Mouse (Mus musculus) right cerebral cortex, adult 18-20 months (tissue): ENCODE measurements around the gene Clec2i.
"Not testable (repeated sequence)": the region's sequence is repeated elsewhere in the genome, so short reads cannot be mapped to it uniquely, and the experiment has no call there.

Experiments used
- DNase-seq: peaks from one replicate; pipeline ENCODE4 v3.0.0; 2022; ENCODE audit warnings: mixed read lengths

The Clec2i gene

DNA sequence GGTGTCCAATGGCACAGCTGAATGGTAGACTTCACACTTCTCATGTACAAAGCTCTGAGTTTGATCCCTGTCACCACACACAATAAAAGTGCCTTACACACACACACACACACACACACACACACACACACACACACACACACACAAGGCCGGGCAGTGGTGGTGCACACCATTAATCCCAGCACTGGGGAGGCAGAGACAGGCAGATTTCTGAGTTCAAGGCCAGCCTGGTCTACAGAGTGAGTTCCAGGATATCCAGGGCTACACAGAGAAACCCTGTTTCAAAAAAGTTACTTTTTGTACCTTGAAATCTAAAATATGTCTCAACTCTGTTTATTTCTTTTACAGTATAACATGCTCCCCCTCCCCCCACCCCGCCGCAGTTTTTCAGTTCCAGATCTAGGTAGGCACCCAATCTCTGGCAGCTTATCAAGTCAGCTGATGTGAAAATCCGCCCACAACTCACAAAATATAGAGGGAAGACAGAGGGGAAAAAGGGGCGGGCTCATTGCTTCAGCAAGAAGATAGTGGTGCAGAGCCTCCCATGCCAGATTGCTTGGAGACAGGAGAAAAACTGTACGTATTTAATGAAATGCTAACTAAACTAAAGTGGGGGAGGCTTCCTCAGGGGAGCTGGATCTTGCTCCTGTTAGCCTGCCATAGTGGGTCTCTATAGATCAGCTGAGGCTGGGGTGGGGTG lies at the start of gene Clec2i:
Clec2i (plus strand) TSS at position 498 of the 700 bp plus-strand sequence.
- DNase-seq = peak; percentile 51

DNA sequence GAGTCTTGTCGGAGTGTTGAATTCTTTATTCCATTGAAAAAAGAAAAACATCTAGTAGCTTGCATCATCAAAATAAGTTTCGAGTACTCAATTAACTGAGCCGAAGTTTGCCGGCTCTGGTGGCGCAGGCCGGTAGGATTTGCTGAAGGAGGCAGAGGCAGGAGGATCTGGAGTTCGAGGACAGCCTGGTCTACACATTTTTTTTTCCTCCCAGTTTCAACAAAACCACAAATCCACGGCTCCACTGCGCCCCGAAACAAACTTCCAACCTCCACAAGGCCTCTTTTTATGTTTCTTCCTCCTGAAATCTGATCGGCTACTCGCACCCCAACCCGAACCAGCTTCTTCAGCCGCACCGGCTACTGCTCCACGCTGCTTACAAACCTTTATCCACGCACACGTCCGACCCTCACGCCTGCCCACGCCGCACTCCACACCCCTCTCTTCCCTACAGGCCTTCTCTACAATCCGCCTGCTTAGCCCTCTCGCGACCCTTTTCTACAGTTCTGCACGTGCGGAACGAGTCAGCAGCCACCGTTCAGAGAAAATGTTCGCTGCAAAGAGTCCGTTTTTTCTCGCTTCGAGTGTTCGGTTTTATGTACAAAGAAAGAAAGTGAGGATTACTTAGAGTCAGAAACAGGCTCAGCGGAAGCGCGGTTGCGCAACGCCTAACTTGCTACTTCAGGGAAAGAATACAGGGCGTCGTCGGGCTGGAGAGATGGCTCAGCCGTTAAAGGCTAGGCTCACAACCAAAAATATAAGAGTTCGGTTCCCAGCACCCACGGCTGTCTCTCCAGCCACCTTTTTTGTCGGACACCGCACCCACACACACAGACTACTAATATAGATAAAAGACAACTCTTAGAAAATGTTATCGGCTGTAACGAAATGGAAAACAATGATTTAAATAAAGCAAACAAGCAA lies 48.8 kb upstream of the Clec2i start:
- DNase-seq = peak; percentile 90

DNA sequence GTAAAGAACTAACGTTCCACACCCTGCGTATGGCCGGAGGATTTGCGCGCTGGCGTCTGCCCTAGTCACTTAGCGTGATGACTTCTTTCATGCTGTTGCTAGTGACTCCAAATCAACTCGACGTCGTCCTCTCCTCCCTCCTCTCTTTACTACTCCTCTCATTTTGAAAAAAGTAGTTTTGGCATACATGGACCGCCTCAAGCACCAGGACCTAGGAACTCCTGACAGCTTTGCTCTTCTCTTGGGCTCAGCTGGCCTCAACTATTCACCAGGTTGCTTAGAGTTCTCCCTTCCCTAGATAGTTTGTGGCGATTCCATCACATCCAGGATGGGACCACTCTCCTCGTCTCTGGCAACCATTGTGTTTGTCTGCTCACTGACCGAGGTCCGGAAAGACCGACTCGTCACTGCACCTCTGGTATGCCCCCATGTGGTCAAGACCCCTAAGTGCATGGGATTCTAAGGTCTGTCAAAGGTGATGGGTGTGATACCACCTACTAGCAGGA lies 48.1 kb upstream of the Clec2i start:
- DNase-seq = peak; percentile 78

DNA sequence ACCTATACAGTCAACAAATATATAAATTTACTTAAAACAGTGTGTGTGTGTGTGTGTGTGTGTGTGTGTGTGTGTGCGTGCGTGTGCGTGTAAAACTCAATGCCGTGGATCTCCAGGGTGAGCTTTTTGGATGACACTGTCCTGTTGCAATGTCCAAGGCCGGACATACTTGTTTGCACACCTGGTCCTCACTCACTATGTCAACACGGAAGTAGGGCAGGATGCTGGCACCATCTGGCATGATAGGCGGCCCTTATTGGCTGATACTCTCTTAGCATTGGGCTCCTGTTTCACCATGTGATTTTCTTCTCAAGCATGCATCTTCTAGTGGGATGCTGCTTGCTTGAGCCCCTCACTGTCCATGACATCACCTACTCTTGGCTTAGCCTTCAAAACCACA lies 47.5 kb upstream of the Clec2i start:
- no peak for DNase-seq

DNA sequence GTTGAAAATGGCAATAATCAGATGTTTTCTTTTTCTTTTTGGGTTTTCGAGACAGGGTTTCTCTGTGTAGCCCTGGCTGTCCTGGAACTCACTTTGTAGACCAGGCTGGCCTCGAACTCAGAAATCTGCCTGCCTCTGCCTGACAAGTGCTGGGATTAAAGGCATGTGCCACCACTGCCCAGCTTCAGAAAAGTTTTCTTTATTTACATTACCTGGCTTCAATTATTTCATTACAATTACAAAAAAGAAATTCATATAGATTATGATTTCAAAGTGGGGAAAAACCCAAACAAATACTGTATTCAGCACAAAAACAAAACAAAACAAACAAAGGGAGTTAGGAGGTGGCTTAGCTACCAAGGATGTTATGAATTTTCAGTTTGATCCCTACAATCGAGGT lies 46.7 kb upstream of the Clec2i start:
- not testable (repeated sequence) for DNase-seq

DNA sequence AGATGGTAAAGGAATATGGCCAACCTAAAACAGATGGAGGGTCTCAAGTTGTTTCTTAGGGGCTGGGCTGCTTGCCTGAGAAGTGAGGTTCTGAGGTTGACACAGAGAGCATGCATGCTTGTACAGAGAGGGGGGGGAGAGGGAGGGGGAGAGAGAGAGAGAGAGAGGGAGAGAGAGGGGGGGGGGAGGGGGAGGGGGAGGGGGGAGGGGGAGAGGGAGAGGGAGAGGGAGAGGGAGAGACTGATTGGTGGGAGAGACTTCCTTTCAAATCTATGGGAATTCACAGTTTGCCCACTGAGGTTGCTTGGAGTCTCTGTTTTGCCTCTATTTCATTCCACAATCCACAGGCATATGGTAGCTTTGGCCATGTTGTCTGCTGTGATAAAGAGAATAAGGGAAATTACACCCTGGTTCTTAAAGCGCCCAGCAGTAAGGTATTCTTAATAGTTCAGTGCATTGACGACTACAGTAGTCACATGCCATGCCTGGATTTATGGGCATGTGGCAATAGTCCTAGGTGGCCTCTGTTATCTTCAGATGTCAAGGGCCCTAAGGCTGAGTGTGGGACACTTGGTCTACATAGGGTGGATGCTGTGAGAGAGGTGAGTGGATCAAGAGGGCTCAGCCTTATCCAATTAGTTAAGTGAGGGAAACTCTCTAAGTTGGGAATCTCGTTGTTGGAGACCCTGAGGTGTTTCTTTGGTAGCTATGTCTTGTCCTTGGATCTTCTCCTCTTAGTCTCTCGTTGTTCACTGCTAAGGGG lies 45.9 kb upstream of the Clec2i start:
- DNase-seq = no peak

DNA sequence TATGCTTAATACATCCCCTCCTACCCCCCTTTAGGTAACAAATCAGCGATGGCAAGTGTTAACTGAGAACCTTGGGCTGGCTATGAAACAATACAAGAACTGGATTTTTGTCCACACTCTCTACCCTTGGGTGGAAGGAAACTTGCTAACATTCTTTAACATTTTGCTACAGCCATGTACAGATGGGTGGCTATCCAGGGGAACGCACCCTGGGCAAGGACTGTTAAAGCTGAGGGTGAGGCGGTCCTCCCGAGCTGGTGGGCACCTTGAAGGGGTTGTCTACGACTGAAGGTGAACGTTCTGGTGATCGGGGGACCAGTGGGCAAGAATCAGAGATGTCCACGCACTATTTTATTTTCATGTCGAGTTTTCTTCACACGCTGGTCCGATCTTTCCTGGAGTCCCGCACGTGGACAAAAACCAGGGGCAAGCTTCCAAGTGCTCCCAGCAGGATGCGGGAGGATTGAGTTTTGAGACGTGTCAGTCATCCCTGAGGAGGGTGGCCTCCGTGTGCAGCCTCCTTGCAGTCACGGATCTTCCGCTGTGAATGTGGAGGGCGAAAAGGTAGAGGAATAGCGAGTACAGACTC lies 44.9 kb upstream of the Clec2i start:
- DNase-seq = no peak

DNA sequence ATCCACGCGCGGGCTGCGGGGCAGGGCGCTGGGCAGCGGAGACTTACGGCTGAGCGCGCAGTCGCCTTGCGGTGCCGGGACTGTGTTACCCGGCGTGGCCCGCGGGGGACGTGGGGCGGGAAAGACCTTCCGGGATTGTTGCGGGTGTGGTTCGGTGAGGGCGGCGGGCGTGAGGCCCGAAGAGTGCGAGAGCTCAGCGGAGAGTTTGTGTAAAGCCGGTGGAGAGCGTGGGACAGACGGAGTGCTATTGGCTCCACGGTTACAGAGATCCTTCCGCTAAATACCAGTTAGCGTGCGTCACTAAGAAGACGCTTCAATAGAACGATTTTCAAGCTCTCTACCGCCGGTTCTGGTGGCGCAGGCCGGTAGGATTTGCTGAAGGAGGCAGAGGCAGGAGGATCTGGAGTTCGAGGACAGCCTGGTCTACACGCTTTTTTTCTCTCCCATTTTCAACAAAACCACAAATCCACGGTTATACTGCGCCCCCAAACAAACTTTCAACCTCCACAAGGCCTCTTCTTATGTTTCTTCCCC lies 44.4 kb upstream of the Clec2i start:
- DNase-seq = peak; percentile 94

DNA sequence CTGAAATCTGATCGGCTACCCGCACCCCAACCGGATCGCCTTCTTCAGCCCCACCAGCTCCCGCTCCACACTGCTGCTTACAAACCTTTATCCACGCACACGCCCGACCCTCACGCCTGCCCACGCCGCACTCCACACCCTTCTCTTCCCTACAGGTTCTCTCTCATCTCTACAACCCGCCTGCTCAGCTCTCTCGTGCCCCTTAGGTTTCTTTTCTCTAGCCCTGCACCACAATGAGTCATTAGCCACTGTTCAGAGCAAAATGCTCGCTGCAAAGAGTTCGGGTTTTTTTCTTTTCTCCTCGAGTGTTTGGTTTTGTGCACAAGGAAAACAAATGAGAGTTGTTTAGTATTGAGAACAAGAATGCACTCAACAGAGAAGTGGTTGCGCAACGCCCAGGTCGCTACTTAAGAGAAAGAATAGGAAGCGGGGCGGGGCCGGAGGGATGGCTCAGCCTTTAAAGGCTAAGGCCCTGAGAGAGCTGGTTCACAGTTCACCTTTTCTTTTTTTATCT lies 43.9 kb upstream of the Clec2i start:
- DNase-seq = peak; percentile 36

DNA sequence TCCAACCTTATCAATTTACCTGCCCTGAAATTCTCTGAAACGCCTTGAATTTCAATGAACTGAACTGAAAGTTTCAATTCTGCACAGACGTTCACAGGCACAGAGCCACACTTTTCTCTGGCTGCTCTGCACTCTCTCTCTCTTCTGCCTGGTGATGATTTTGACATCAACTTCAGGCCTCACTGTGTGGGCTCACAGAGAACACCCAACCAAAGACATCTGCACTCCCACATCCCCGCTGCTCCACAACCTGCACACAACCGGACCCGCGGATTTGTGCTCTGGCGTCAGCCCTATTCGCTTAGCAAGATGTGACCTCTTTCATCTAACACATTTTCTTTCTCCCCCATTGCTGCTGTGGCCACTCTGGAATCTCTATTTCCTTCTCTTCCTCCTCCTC lies 43.3 kb upstream of the Clec2i start:
- DNase-seq = peak; percentile 59

DNA sequence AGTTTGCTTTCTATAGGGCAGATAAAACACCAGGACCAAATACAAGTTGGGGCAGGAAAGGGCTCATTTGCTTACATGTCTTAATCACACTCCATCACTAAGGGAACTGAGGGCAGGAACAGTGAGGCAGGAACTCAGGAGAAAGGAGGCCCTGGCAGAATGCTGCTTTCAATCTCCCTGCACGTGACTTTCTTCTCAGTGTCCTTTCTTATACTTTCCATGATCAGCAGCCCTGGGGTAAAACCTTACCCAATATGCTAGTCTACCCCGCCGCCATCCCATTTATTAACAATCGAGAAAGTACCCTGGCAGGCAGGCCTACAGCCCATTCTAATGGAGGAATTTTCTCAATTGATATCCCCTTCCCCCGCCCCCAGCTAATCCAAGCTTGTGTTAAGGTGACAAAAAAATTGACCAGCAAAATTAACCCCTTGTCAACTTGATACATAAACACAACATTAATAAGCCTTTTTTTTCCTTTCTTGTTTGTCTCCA lies 42.8 kb upstream of the Clec2i start:
- no peak for DNase-seq

DNA sequence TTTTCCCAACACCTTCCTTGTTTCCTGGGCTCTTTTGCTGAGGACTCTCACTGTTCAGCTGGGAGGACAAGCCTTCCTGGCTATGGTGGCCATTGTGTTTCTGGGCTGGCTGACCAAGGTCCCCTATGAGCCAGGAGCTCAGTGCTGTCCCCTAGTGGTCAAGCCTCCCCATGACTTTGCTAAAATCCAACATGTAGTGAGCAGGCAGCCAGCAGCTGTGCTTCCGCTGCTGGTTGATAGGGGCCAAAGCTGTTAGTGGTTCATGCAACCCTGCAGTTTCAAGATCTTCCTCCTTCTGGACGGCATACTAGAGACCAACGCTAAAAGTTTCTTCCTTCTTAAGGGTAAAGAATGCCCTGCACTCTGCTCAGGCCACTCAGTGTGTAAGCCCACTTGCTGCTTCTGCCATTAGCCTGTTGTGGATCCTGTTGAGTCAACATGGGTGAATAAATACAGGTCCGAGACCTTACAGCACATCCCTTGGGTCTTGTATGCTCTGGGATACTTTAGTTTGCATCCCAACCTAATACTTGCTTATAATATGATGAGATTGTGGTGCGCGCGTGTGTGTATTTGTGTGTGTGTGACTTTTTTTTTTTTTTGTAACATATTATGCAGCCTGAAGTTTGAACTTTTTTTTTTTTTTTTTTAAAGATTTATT lies 41.9 kb upstream of the Clec2i start:
- DNase-seq = peak; percentile 81

DNA sequence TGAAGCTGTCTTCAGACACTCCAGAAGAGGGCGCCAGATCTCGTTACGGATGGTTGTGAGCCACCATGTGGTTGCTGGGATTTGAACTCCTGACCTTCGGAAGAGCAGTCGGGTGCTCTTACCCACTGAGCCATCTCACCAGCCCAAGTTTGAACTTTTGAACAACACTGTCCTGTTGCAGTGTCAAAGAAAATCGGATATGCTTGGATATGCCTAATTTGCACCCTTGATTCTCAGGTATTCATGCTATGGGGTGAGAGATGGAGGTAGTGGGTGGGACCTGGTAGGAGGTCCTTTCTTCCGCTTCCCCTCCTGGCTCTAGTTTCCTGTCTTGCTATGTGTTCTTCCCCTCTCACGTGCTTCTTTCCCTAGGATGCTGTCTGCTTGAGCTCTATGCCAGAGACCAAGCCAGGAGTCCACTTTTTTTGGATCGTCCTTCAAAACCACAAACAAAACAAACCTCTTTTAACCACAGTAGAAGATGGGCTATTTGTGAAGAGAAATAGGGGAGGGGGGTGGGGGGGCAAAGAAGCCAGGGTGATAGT lies 41.3 kb upstream of the Clec2i start:
- no peak for DNase-seq

DNA sequence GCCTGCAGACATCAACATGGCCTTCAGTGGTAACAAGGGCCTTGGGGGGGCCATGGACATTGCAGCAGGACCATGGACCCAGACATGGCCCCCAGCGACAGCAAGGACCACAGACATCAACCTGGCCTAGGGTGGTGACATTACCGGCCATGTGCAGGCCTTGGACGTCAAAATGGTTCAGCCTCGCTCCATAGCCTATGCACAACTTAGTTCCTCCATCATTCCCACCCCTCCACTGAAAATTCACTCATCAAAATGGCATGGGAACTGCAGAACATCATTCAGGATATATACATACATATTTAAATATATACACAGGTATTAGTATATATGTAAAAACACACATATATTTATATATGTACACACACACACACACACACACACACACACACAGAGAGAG lies 40.0 kb upstream of the Clec2i start:
- DNase-seq = no peak

DNA sequence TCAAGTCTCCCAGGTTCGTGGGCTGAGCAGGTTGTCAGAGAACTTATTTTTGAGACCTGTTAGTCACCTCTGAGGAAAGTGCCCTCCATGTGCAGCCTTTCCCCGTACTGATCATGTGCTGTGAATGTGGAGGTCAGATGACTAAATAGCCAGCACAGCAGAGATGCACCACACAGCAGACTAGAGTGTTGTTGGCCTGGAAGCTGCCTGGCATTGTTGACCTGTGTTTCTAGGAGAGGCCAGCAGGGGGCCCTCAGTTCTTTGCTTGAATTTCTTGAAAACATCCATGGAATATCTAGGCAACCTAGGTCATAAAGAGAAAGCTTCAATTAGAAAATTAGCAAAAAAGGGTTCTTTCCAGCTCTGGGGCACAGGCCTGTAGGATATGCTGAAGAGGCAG lies 37.5 kb upstream of the Clec2i start:
- peak; percentile 36 for DNase-seq

DNA sequence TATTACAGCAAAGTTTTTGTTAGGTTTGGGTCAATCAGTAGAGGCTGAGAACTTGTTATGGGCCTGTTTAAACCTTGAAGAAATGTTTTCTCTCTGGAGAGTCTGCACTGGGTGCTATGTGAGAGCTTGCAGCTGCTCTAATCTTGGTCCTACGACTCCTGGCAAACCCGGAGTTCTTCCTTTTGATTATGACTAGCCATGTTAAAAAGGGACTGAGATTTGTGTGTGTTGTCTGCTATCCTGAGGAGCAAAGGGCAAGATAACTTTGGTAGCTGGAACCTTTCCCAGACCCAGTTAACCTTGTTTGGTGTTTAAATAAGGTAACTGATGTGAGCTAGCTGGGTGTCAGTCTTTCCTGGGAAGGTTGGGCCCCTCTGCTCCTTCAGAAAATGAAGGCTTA lies 36.7 kb upstream of the Clec2i start:
- no peak for DNase-seq

DNA sequence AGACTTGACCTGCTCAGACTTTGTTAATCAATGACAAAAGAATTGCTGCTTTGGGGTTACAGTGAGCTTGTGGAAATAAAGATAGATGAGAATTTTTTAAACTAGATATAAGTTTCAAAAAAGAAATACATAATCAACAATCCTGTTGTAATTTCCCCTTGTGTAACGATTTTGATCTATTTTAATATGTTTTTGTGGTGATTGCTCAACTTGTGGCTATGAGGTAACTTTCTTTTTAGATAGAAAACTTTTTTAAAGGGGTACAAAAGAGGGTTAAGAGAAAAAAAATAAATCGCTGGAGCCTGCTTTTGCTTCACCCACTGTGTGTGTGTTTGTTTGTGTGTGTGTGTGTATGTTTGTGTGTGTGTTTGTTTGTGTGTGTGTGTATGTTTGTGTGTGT lies 36.2 kb upstream of the Clec2i start:
- DNase-seq = no peak

DNA sequence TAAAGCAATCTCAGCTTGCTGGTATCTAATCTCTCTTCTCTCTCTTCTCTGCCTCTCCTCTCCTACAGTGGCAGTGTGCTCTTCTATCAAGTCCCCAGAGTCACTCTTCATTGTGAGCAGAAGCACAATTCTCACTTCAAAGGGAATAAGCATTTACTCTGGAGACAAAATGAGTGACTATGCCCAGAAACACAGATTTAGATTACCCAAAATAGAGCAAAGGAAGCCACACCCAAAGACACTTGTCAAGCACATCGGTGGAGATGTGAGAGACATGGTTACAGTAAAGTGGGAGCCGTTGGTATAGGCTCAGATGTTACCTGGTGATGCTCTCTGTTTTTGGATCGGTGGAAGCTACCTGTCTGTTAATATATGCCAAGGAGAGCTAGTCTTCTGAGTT lies 34.6 kb upstream of the Clec2i start:
- DNase-seq = no peak

DNA sequence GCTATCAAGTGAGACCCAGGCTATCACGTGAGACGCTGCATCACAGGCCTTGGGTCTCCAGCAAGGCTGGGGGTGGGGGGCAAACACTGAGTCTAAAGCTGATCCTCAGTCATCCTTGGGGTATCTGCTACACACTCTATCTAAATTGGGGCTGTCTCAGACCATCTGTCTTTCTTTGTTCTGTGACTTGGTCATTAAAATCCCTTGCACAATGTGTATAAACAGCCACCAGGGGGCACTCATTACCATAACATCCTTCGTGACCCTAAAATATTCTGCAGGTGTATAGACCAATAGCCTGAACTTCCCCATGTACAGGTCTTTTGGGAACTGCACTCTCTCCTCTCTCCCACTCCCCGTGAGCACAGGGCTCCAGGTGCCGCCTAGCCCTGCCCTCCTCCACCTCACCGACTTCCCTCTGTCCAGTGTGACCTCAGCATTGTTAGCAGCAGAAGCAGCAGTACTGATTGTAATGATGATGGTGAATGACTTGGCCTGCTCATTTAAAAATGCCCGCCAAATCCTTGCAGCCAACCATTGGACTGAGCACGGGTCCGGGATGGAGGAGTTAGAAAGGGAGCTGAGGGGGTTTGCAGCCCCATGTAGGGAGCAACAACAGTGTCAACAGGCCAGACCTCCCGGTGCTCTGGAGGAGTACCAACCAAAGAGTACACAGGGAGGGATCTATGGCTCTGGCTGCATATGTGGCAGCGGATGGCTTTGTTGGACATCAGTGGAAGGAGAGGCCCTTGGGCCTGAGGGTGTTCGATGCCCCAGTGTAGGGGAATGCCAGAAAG lies 33.2 kb upstream of the Clec2i start:
- DNase-seq = peak; percentile 48

DNA sequence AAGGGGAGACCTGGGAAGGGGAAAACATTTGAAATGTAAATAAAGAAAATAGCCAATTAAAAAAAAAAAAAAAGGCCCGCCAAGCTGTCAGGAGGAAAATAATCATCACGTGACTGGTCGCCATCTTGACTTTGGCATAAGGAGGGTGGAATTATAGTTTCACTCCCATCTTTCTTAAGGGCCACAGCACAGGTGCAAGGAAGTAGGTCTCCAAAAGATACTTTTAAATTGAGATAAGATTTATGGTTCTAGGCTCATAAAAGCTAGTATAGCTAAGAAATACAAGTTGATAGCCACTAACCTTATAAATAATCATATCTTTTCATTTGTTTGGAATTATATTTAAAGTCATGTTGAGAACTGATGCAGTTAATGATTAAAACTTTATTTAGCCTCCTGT lies 32.5 kb upstream of the Clec2i start:
- no peak for DNase-seq
